Mouse (Mus musculus) A20 (cell line): Measurements from ENCODE around the gene Yif1a.

Experiments used
- DNase-seq: peaks from one replicate; pipeline ENCODE4 v3.0.0-alpha.2; 2011; ENCODE audit warnings: low read depth, low spot score

Yif1a gene

DNA sequence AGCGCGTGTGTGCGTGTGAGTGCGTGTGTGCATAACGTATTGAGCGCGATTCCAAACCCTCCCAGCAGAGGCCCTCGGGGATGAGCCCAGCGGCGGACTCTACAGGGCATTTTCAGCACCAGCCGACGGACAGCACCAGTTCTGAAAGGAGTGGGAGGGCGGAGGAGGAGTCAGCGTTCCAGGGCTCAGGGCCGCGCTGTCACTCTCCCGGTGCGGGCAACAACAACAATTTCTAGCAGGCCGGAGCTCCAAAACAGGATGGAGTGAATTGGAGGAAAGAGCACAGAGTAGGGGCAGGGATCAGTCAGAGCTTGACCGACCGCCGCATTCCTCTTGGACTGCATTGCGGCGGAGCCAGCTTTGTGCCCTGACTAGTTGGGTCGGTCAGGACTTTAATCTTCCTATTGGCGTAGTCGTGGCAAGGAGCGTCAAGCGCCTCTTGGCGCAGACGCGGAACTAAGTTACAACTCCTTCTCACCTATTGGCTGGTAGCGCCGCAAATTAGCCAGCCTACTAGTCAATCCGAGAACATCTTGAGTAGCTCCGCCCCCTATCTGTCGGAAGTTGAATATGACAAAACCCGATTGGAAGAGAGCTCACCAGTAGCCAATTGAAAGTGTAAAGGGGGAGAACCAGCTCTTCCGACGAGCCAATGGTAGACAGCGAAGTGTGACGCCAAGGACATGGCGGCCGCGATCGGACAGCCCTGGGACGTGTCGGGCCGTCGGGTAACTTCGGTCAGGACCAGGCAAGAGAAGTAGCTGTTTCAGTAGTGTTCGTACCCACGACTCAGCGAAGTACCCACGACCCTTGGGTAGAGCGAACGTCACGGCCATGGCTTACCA lies at the start of gene Yif1a:
Gene Yif1a, plus strand, starts transcription at position 655 of the 845 bp plus-strand sequence.
- DNase-seq = peak; percentile 98

DNA sequence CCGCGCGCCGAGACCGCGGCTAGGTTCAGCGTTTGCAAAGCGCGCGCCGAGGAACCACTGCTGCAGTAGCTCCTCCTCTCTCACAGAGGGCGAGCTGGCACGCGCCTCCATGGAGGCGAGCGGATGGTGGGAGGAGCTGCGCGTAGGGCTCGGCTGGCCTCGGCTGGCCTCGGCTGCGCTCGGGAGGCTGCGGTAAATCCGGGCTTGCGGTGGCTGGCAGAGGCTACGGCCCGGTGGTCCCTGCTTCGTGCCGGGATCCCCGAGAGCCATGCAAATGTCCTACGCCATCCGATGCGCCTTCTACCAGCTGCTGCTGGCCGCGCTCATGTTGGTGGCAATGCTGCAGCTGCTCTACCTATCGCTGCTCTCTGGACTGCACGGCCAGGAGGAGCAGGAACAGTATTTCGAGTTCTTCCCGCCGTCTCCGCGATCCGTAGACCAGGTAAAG lies 49.6 kb upstream of the Yif1a start, which contains the start of the genes B4gat1 and AC124502.3:
Gene B4gat1, plus strand, starts transcription at position 118 of the 448 bp plus-strand sequence.
Gene AC124502.3, plus strand, starts transcription at position 183 of the 448 bp plus-strand sequence.
- DNase-seq = peak; percentile 94

DNA sequence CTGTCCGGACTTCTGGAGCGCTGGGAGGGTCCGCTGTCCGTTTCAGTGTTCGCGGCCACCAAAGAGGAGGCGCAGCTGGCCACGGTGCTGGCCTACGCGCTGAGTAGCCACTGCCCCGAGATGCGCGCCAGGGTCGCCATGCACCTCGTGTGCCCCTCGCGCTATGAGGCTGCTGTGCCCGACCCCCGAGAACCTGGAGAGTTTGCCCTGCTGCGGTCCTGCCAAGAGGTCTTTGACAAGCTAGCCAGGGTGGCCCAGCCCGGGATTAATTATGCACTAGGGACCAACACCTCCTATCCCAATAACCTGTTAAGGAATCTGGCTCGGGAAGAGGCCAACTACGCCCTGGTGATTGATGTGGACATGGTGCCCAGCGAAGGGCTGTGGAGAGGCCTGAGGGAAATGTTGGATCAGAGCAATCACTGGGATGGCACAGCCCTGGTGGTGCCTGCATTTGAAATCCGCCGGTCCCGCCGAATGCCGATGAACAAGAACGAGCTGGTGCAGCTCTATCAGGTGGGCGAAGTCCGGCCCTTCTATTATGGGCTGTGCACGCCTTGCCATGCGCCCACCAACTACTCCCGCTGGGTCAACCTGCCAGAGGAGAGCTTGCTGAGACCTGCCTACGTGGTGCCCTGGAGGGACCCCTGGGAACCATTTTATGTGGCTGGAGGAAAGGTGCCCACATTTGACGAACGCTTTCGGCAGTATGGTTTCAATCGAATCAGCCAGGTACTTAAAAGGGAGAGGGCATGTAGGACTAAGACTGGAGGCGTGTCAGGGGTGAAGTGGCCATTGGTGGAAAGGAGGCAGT lies 48.8 kb upstream of the Yif1a start:
- no peak for DNase-seq

DNA sequence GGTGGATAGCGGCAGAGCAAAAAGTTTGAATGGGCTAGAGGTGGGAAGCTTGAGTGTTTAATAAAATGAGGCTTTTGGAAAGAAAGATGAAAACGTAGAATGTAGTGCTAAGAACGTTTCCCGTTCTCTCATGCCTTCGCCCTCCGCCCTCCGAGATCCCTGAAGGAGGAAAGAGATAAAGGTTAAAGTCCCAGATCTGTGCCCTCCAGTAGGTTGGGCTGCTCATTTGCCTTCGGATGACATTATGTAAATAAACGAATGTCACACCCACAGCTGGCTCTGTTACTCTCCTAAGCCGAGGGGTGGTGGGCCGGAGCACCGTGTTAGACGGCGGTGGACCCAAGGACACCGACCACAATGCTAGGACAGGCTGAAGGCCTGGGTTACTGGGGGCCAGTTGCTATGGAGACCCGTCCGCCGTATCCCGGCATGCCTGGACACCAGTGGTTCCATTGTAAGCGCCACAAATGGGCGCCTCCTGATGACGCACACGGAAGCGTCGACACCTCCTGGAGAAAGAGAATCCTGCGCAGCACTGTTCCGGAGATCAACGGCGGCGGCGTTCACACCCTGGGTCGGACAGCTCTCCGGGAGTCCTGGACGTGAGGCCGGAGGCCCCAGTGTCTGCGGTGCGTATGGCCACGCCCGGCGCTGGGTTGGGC lies 47.3 kb upstream of the Yif1a start, which contains the start of gene Brms1:
Gene Brms1, plus strand, starts transcription at position 493 of the 662 bp plus-strand sequence.
- peak; percentile 94 for DNase-seq

GRCm38 (mm10) chr19:5041588-5041987 lies 46.8 kb upstream of the Yif1a start:
- DNase-seq = no peak

DNA sequence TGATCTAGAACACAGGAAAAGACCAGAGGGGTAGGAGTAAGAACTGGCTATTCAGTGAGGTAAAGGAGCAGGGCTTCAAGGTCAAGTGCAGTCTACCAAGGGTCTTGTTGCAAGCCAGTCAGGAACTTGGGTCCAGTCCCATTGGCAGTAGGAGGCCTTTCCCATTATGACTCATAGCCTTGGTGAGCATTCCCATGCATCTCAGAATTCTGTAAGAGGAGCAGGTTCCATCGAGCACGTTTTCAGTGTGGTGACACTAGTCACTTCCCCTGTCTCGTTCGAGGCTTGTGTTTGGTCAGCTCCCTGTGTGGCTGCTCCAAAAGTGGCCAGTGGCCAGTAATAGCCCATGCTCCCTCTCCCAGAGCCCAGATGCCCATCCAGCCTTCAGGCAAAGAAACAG lies 42.8 kb upstream of the Yif1a start:
- no peak for DNase-seq

GRCm38 (mm10) chr19:5048138-5049056 lies 39.9 kb upstream of the Yif1a start:
- DNase-seq = no peak

DNA sequence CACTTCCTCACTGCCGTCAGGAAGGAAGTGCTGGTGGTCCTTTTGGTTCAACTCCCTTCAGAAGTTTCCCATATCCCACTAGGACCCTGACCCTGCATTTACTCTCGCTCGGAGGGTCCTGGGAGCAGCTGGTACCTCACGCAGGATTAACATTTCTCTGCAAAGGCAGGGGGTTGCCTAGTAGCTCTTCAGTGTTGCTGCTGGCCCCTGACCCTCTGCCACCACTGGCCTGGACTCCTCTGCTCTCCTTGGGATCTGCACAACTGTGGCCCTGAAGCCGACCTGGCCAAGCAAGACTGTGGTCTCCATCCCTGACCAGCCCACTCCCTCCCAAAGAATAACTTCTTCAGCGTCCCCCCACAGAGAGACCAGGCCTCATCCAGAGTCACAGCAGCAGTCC lies 39.0 kb upstream of the Yif1a start:
- DNase-seq = no peak

DNA sequence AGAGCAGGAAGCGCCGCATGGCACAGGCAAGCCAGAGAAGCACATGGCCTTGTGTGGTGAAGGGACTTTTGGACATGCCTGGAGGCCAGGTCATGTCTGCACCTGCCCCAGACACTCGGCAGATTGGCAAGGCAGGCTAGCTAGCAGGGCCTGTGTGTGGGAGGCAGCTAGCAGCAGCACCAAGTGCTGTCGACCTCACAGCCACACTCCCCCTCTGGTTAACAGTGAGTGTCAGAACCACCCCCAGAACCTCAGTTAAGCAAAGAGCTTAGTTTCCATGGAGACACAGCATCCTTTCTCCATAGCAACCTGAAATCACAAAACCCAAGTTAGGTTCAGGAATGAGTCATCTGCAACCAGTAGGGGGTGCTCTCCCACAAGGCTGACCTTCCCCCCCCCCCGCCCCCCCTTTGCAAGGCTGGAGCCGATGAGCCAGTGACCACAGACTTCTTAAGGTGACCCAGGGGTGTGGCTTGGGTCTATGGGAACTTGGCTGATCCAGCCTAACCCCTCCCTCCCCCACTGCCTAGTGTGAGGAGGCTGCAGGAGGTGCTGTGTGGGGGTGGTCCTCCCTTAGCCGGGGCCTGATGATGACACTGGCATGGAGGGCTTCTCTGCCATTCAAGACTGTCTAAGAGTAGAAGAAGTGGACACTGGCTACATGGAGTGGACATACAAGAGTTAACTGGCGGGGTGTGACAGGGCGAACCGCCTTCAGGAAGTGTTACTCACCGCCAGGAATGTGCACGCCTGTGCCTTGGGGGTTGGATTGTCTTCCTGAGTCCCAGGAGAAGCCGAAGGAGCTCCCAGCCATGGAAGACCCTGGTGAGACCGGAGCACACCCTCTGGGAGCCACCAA lies 38.1 kb upstream of the Yif1a start, which contains the start of gene Rin1:
Gene Rin1, plus strand, starts transcription at position 435 of the 859 bp plus-strand sequence.
- DNase-seq = peak; percentile 23

DNA sequence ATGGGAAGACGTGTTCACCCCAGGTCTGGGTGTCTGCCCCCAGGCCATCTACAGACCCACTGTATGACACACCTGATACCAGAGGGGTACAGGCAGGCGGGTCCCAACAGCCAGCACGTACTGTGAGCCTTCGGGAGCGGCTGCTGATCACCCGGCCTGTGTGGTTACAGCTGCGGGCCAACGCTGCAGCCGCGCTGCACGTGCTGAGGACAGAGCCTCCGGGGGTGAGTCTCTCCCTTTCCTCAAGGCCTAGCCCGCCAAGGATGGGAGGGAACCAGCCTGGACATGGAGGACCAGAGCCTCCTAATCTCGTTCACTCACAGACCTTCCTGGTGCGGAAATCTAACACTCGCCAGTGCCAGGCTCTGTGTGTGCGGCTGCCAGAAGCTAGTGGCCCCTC lies 37.3 kb upstream of the Yif1a start:
- no peak for DNase-seq

DNA sequence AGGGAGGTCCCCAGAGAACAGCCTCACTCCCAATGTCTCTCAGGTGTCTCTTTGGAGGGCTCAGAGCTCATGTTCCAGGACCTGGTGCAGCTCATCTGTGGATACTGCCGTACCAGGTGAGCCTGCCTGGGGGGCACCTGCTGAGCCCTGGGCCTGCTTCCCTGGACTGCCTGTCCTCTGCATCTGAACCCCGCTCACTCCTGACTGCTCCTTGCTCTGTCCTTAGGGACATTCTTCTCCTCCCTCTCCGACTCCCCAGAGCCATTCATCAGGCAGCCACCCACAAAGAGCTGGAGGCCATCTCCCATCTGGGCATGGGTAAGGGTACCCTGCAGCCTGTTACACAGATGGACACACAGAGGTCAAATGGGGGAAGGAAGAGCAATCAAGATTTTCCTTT lies 36.8 kb upstream of the Yif1a start:
- DNase-seq = no peak

- DNase-seq = no peak
Observed at GRCm38 (mm10) chr19:5052166-5052822, 36.0 kb upstream of the Yif1a start.

- DNase-seq = no peak
Observed at GRCm38 (mm10) chr19:5052853-5053252, 35.5 kb upstream of the Yif1a start.

GRCm38 (mm10) chr19:5053909-5054308 lies 34.4 kb upstream of the Yif1a start:
- peak; percentile 75 for DNase-seq

- DNase-seq = peak; percentile 48
Observed at GRCm38 (mm10) chr19:5056251-5056650, 32.1 kb upstream of the Yif1a start.

- DNase-seq = no peak
Observed at GRCm38 (mm10) chr19:5057876-5058775, 30.2 kb upstream of the Yif1a start.

- DNase-seq = no peak
Observed at GRCm38 (mm10) chr19:5058801-5059771, 29.3 kb upstream of the Yif1a start.
